Mouse (Mus musculus): ENCODE measurements around the gene Ptcd3. TPM values are rescaled to one million over a fixed set of nuclear protein-coding genes. Genes with fewer than 3 reads are reported as not detected.
A peak's percentile ranks its signal among the peaks of the same experiment; 100 is the strongest.
"Not testable (repeated sequence)": the region's sequence is repeated elsewhere in the genome, so short reads cannot be mapped to it uniquely, and the experiment has no call there.

The Ptcd3 gene
- polyA plus RNA-seq, 1 experiment from 2014 or later = 82.5 TPM

DNA sequence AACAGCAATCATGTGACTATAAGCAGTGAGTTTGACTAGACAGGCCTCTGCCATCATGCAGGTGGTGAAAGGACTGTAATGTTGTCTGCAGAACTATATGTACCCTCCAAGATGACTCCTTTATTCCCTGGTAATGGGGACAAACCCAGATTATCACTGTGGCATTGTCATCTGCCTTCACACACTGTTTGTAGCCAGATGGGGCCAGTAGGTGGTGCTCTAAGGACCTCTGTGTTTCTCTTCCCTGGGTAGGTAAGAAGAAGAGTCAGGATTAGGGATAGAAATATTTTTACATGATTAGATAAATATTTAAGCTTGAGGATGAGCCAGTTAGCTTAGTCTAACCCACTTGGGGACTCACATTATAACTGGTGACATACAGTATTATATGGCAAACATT, 19.4 kb upstream of the Ptcd3 start:
- no peak for ATAC-seq (ENCODE audit: insufficient number of reproducible peaks, low FRiP score, low TSS enrichment, low read depth)
- Histone ChIP-seq H3K9ac (no peak overlapping the region), H3K36me3 (peaks cover 86% of the 10 kb centered on the region), H3K4me2 (no peak overlapping the region), H3K4me3 (no peak overlapping the region), H3K9me3 (no peaks in the 10 kb centered on the region), H3K27ac (no peak overlapping the region), H3K4me1 (no peaks in the 10 kb centered on the region), H3K27me3 (no peaks in the 10 kb centered on the region)

DNA sequence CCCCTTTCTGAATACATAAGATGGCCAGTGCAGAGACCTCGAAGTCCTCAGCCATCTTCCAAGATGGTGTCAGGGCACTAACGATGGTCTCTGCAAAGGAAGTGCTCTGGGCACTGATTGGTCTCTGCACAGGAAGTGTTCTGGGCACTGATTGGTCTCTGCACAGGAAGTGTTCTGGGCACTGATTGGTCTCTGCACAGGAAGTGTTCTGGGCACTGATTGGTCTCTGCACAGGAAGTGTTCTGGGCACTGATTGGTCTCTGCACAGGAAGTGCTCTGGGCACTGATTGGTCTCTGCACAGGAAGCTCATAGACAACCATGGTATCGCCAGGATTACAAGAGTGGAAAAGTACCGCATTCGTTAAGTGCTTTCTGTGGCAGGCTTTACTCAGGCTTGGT, 16.7 kb upstream of the Ptcd3 start:
- WGBS = 94% methylated on average over 5 of the region's 5 CpGs
- peaks cover 83% of the 10 kb centered on the region for H3K36me3 ChIP-seq
- ATAC-seq (ENCODE audit: insufficient number of reproducible peaks, low FRiP score, low TSS enrichment, low read depth); H3K27me3 ChIP-seq; H3K27ac ChIP-seq; H3K9me3 ChIP-seq; H3K4me3 ChIP-seq; H3K4me1 ChIP-seq; H3K9ac ChIP-seq; H3K4me2 ChIP-seq: not testable (repeated sequence)

DNA sequence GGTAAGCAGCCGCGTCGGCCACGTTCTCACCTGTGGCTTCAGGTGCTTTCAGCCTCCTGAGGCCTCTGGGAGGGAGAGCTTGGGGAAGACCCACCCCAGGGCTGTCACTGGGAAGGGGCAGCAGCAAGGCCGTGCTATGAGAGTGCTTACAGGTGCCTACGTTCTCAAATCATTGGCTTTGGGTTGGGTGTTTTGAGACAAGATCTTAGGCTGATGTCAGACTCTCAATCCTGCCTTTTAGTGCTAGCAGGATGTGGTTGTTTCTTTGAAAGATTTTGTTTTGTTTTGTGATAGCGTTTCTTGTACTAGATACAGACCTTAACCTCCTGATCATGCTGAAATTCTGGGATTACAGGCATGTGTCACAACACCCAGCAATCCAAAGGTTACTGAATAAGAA, 12.2 kb upstream of the Ptcd3 start:
- H3K27me3 ChIP-seq = no peaks in the 10 kb centered on the region
- no peaks in the 10 kb centered on the region for H3K4me1 ChIP-seq
- ATAC-seq (ENCODE audit: insufficient number of reproducible peaks, low FRiP score, low TSS enrichment, low read depth) = no peak
- no peaks in the 10 kb centered on the region for H3K9me3 ChIP-seq
- peaks cover 90% of the 10 kb centered on the region for H3K36me3 ChIP-seq
- H3K27ac ChIP-seq = no peak overlapping the region
- H3K9ac ChIP-seq = no peak overlapping the region
- 90% methylated on average over 7 of the region's 7 CpGs for WGBS
- H3K4me2 ChIP-seq = no peak overlapping the region
- no peak overlapping the region for H3K4me3 ChIP-seq

DNA sequence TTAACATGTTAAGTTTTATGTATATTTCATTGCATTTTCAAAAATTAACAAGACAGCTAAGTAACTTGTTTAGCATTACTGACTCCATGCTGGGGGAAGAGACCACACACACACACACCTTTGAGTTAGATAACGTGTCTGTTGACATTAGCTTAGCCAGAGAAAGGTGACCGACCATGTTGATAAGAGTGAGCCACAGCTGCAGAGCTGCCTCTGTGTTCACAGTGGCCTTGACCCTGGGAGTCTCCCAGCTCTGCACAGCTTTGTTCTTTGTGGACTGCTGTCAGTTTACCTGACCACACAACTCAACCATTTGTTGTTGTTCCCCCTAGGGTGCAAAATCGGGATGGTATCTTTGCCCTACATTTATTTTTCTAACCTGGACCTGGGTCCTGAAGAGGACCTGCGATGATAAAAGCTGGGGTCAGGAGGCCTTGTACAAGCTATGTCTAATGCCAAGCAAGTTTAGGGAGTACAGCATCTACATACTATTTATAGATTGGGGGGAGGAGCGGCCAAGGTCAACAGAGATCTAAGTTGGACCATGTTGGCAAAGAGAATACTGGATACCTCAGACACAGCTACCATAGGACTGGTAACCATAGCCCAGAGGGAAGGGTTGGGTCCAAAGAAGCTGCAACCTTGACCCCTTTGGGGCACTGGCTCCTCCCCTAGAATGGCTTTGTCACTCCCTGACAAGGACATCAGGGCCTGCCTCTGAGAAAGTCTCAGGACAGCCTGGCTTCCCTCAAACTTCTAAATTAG, 3.3 kb upstream of the Ptcd3 start:
- WGBS = 83% methylated on average over 5 of the region's 5 CpGs
- H3K36me3 ChIP-seq = peaks cover 36% of the 10 kb centered on the region
- no peak overlapping the region for H3K4me3 ChIP-seq

DNA sequence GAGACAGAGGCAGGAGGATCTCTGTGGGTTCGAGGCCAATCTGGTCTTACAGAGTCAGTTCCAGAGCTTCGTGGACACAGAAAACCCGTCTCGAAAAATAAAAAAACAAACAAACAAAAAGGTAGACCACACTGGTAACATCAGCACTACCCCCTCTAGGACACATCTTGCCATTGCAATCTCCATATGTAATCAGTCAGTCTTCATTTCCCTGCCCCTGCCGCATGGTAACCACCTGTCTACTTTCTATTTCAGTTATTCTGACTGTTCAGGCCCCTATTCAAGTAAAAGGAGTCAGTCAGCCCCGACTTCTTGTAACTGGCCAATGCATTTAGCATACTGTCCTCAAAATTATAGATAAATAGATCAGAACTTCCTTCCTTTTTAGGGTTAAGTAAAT, 1.3 kb upstream of the Ptcd3 start:
- Histone ChIP-seq H3K27me3 (no peaks in the 10 kb centered on the region), H3K9me3 (no peaks in the 10 kb centered on the region), H3K36me3 (peaks cover 30% of the 10 kb centered on the region), H3K27ac (no peak overlapping the region), H3K4me2 (peak overlapping the region; percentile 58), H3K4me1 (peaks cover 9% of the 10 kb centered on the region; the same call in 1 of the 2 replicates), H3K9ac (no peak overlapping the region), H3K4me3 (peak overlapping the region; percentile 71)
- no peak for ATAC-seq (ENCODE audit: insufficient number of reproducible peaks, low FRiP score, low TSS enrichment, low read depth)
- 74% methylated on average over 6 of the region's 6 CpGs for WGBS

More for the DNA sequence above, 3.3 kb upstream of the Ptcd3 start:
- no peak overlapping the region for H3K4me2 ChIP-seq
- H3K27me3 ChIP-seq = no peaks in the 10 kb centered on the region
- peaks cover 9% of the 10 kb centered on the region; the same call in 1 of the 2 replicates for H3K4me1 ChIP-seq
- ATAC-seq (ENCODE audit: insufficient number of reproducible peaks, low FRiP score, low TSS enrichment, low read depth) = no peak
- H3K27ac ChIP-seq = no peak overlapping the region
- no peak overlapping the region for H3K9ac ChIP-seq
- H3K9me3 ChIP-seq = no peaks in the 10 kb centered on the region

DNA sequence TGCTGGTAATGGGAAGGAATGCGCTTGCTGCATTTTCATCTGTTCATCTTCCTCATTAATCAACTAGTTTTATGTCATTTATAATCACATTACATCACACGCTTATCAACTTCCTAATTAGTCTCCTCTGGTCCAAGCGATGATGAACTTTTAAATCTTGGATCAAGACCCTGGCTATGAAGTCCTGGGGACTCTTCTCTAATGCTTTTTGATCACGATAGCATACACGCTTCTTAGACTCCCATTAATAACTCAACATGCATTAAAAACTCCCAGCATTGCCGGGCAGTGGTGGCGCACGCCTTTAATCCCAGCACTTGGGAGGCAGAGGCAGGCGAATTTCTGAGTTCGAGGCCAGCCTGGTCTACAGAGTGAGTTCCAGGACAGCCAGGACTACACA, 834 bp upstream of the Ptcd3 start:
- H3K36me3 ChIP-seq = peaks cover 32% of the 10 kb centered on the region
- H3K27ac ChIP-seq = peak overlapping the region; percentile 89; the same call in 1 of the 2 replicates
- peak overlapping the region; percentile 58 for H3K4me2 ChIP-seq
- peak overlapping the region; percentile 43 for H3K9ac ChIP-seq
- ATAC-seq (ENCODE audit: insufficient number of reproducible peaks, low FRiP score, low TSS enrichment, low read depth) = no peak
- H3K27me3 ChIP-seq = no peaks in the 10 kb centered on the region
- H3K9me3 ChIP-seq = no peaks in the 10 kb centered on the region
- WGBS = 22% methylated on average over 10 of the region's 10 CpGs
- H3K4me1 ChIP-seq = peaks cover 9% of the 10 kb centered on the region; the same call in 1 of the 2 replicates
- H3K4me3 ChIP-seq = peak overlapping the region; percentile 71

DNA sequence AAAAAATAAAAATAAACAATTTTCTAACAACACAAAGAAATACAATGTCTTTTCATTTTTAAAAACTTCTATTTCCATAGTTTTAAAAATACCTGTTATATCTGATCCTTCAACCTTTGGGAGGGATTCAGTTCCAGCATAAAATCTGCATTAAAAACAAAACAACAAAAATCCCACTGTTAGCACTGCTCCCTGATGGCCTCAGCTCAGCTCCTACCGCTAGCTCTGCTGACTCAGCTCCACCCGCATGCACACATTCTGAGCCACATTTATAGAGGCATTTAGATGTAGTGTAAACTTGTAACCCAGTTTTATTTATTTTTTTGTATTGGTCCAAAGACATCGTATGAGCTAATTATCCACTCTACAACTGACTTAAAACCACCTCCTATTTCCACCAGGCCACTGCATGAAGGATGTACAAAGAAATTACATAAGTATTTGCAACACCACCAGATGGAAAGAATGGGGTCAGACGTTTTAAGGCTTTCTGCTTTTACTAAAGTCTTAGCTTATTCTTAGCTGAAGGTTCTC, 781 bp downstream of the Ptcd3 start:
- no peak for ATAC-seq (ENCODE audit: insufficient number of reproducible peaks, low FRiP score, low TSS enrichment, low read depth)
- H3K4me3 ChIP-seq = peak overlapping the region; percentile 71
- WGBS = 5% methylated on average over 4 of the region's 4 CpGs
- H3K4me1 ChIP-seq = peaks cover 9% of the 10 kb centered on the region; the same call in 1 of the 2 replicates
- no peaks in the 10 kb centered on the region for H3K9me3 ChIP-seq
- no peak overlapping the region for H3K27ac ChIP-seq
- H3K27me3 ChIP-seq = no peaks in the 10 kb centered on the region
- H3K4me2 ChIP-seq = peak overlapping the region; percentile 58
- H3K9ac ChIP-seq = 0 out of 2 replicates have a peak overlapping the region, but pooled peaks have one; percentile 43
- H3K36me3 ChIP-seq = peaks cover 35% of the 10 kb centered on the region

DNA sequence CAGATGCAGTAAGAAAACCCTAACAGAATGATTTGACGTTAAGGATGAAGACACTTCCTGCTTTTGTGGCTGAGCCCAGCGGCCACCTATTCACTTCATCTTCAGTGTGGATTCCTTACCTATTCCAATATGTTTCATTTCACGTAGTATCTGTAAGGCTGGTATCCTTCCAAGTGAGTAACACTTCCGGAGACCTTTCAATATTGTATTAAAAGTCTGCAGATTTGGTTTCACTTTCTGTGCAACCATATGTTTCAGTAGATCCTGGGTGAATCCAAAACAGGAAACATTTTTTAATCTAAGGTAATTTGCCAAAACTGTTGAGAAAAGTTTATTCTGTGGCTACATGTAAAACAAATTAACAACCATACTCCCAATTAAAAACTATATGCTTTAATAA, 15.3 kb downstream of the Ptcd3 start:
- no peak overlapping the region for H3K27ac ChIP-seq
- H3K4me1 ChIP-seq = no peaks in the 10 kb centered on the region
- H3K9ac ChIP-seq = no peak overlapping the region
- no peak for ATAC-seq (ENCODE audit: insufficient number of reproducible peaks, low FRiP score, low TSS enrichment, low read depth)
- H3K27me3 ChIP-seq = no peaks in the 10 kb centered on the region
- peaks cover 90% of the 10 kb centered on the region for H3K36me3 ChIP-seq
- H3K9me3 ChIP-seq = no peaks in the 10 kb centered on the region
- 89% methylated on average over 4 of the region's 4 CpGs for WGBS
- no peak overlapping the region for H3K4me3 ChIP-seq
- H3K4me2 ChIP-seq = no peak overlapping the region

DNA sequence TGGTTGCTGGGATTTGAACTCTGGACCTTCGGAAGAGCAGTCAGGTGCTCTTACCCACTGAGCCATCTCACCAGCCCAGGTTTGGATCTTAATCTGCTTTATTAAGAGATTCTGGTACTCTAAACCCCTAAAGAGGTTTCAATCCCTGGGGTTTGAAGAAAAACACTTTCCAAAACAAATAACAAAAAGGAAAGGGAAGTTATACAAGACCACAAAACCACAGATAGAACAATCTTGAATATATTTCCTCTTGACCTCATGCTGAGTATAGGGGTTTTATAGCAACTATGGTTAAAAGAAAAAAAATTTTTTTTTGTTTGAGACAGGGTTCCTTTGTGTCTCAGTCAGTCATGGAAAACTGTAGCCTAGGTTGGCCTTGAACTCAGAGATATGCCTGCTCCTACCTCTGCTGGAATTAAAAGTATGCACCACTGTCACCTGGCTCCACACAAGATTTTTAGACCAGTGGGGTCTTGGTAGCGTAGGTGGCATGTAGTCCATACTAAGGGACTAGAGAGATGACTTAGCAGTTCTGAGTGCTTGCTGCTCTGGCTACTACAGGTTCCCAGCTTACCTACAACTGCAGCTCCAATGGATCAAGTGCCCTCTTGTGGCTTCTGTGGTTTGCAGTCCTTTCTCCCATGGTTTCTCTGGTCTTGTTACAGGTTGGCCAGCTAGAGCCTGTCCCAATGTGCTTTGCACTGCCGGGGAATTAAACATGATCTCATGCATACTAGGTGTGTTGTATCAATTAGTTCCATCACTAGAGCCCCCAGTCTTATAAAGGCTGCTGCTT, 30.4 kb downstream of the Ptcd3 start:
- H3K27ac ChIP-seq = no peak overlapping the region
- no peak overlapping the region for H3K4me2 ChIP-seq
- no peaks in the 10 kb centered on the region for H3K4me1 ChIP-seq
- H3K4me3 ChIP-seq = no peak overlapping the region
- no peak overlapping the region for H3K9ac ChIP-seq
- no peak for ATAC-seq (ENCODE audit: insufficient number of reproducible peaks, low FRiP score, low TSS enrichment, low read depth)
- H3K36me3 ChIP-seq = peaks cover 88% of the 10 kb centered on the region
- no peaks in the 10 kb centered on the region for H3K9me3 ChIP-seq
- H3K27me3 ChIP-seq = no peaks in the 10 kb centered on the region
- 89% methylated on average over 3 of the region's 3 CpGs for WGBS

DNA sequence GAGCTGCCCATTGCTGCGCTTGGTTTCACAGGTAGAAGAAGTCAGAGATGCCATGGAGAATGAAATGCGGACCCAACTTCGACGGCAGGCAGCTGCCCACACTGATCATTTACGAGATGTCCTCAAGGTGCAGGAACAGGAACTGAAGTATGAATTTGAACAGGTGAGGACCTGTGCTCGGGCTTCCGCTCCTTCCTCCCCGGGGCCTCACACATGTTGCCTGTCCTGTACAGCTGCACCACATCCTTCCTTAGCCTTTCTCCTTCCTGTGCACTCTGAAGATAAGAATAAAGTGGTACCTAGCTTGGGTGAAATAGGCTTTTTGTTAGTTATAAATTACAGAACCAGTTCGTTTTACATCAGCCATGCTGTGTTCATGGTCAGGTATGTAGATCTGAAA, 37.2 kb downstream of the Ptcd3 start:
- Histone ChIP-seq H3K4me3 (no peak overlapping the region), H3K27ac (no peak overlapping the region), H3K4me1 (no peaks in the 10 kb centered on the region), H3K9ac (no peak overlapping the region), H3K9me3 (no peaks in the 10 kb centered on the region), H3K36me3 (peaks cover 82% of the 10 kb centered on the region), H3K4me2 (no peak overlapping the region), H3K27me3 (no peaks in the 10 kb centered on the region)
- WGBS = 93% methylated on average over 9 of the region's 9 CpGs
- no peak for ATAC-seq (ENCODE audit: insufficient number of reproducible peaks, low FRiP score, low TSS enrichment, low read depth)

DNA sequence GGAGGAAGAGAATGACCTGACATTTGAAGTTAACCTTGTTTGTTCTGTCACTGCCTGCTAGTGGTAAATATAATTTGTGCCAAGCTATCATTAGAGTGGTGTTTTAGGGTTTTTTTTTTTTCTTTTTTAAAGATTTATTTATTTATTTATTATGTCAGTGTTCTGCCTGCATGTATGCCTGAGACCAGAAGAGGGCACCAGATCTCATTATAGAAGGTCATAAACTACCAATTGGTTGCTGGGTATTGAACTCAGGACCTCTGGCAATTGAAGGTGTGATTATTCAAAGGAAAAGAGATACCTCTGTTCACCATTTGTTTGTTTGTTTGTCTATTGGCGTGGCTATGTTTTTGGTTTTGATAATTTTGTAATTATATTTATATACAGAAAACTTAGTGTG, 39.7 kb downstream of the Ptcd3 start:
- H3K27ac ChIP-seq = no peak overlapping the region
- no peak overlapping the region for H3K4me2 ChIP-seq
- no peak for ATAC-seq (ENCODE audit: insufficient number of reproducible peaks, low FRiP score, low TSS enrichment, low read depth)
- H3K4me3 ChIP-seq = no peak overlapping the region
- no peaks in the 10 kb centered on the region for H3K27me3 ChIP-seq
- 88% methylated on average over 1 of the region's 1 CpGs for WGBS
- H3K36me3 ChIP-seq = peaks cover 74% of the 10 kb centered on the region
- no peaks in the 10 kb centered on the region for H3K4me1 ChIP-seq
- H3K9ac ChIP-seq = no peak overlapping the region
- H3K9me3 ChIP-seq = no peaks in the 10 kb centered on the region

DNA sequence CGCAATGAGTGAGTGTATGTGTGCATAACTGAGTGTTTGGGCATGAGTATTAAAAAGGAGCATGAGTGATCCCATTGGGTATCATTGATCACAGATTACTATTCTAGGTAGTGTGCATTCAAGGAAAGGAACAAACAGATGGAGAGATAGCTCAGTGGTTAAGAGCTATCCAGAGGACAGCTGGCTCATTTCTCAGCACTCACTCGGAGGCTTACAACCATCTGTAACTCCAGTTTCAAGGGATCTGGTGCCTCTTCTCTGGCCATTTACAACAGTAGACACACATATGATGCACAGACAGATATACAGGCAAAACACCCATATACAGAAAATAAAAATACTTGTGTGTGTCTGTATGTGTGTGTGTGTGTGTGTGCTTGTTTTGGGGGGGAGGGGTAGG, 40.8 kb downstream of the Ptcd3 start:
- Histone ChIP-seq H3K9me3 (no peaks in the 10 kb centered on the region), H3K4me3 (no peak overlapping the region), H3K27me3 (no peaks in the 10 kb centered on the region), H3K9ac (no peak overlapping the region), H3K4me2 (no peak overlapping the region), H3K27ac (no peak overlapping the region), H3K36me3 (peaks cover 78% of the 10 kb centered on the region), H3K4me1 (no peaks in the 10 kb centered on the region)
- WGBS = 92% methylated on average over 2 of the region's 2 CpGs
- no peak for ATAC-seq (ENCODE audit: insufficient number of reproducible peaks, low FRiP score, low TSS enrichment, low read depth)
